Mouse (Mus musculus) layer of hippocampus, adult 2 months (tissue): ENCODE data around the gene Misp. TPM values are rescaled to one million over a fixed set of nuclear protein-coding genes. Genes with fewer than 3 reads are reported as not detected.

ENCODE experiments used
- DNase-seq, 2 experiments: peaks; one replicate each; pipeline ENCODE4 v3.0.0; 2022; ENCODE audit warnings: low spot score in 2 of 2
- H3K27ac ChIP-seq: fragments of 200-600 bp; 2 replicates; pipeline ENCODE4 v1.8.1; 2022
- H3K4me3 ChIP-seq: fragments of 200-600 bp; 2 replicates; pipeline ENCODE4 v1.8.1; 2022; ENCODE audit warnings: mild to moderate bottlenecking
- CTCF ChIP-seq: fragments of 200-600 bp; conservative IDR thresholded peaks from 2 replicates; pipeline ENCODE4 v1.8.1; 2022; ENCODE audit warnings: antibody characterized with exemption, mild to moderate bottlenecking, moderate library complexity
- total RNA-seq, 2 experiments: library from RNA; stranded (reverse); gene quantifications; 2 replicates each; pipeline ENCODE4 v1.2.3; 2021

Gene Misp
- total RNA-seq, 2 experiments from 2014 or later, result 0.54 to 1.1 TPM

DNA sequence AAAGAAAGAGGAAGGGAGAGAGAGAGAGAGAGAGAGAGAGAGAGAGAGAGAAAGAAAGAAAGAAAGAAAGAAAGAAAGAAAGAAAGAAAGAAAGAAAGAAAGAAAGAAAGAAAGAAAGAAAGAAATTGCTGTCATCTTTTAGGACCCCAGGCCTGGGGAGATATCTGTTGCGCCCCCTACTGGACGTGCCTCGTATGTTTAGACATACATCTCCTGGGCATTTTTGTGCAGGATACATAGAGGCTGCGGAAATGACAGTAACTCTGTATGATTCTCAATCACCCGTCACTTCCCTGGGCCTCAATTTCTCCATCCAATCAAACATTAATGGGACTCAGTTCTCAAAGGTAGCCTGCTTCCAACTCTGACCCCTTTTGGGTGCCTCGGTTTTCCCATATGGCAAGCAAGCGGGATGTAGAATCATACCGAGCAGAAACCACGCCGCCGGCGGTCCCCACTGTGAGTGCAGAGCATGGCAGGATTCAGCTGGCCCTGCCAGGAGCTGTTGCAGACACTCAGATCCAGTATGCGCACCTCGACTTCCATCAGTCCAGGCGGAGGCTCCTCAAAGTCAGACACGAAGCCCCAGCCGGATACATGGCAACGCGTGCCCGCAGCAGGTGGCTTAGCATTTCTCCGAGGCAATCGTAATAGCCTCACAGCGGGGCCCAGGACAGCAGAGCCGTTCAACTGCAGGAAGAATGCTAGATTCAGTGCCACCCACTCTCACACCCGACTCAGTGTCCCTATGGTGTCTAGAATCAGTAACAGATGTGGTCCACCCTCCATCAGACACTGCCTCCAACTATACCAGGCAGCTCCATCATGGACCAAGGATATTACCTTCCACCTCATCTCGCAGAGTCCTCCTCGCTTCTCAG, 36.6 kb upstream of the Misp start:
- DNase-seq, result no peak
- TF ChIP-seq CTCF, result peak; percentile 75
- Histone ChIP-seq H3K4me3 (no peak overlapping the region), H3K27ac (no peak overlapping the region; the same call in 1 of the 2 replicates)

DNA sequence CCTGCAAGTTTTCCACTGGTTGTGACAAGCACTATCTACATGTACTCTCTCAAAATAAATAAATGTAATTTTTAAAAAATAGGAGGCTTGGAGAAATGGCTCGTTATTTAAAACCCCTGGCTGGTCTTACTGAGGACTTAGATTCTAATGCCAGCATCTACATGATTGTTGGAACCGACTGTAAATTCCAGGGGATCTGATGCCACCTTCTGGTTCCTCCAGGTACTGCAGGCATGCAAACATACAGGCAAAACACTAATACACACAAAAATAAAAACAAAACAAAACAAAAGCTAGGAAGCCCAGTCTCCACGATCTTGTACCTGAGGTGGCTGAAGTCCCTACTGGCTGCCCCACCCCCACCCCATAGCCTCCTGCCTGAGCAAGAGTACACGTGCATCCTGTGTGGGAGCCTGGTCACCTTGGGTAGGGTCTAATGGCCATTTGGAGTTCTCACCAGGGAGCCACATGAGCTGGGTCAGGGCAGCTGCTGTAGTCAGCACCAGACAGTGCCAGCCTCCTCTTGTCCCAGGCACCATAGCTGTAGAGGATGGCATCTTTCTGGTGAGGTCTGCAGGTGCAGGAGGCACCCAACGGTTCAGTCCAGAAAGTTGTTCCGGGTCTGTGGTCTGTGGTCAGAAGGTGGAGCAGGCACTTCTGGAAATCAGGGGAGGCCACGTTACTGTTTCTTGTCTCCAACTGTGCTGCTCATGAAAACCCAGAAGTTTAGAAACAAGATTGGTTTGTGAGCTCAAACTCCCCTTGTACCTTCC, 32.2 kb upstream of the Misp start:
- no peak overlapping the region for H3K27ac ChIP-seq
- no peak overlapping the region for H3K4me3 ChIP-seq
- TF ChIP-seq CTCF, result peak; percentile 99
- peak in 1 of 2 experiments; percentile 83 for DNase-seq

DNA sequence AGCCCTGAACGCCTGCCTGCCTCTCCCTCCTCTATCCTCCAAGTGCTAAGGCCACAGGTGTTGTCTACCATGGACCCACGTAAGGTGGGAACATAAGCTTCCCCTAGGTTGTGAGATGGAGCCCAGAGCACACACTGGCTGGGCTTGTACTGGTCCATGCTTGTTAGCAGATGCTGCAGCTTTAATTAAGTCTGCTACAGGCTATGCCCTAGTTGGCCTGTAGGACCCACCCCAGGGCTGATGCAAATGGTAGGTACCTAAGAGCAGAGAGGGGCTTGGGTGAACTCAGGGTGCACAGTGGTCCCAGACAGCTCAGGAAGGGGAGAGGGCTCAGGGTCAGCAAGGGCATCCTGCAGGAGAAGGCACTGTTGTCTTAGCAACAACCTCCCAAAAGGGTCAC, 31.2 kb upstream of the Misp start:
- Histone ChIP-seq H3K4me3 (no peak overlapping the region), H3K27ac (no peak overlapping the region)
- no peak for DNase-seq
- TF ChIP-seq CTCF, result no peak

DNA sequence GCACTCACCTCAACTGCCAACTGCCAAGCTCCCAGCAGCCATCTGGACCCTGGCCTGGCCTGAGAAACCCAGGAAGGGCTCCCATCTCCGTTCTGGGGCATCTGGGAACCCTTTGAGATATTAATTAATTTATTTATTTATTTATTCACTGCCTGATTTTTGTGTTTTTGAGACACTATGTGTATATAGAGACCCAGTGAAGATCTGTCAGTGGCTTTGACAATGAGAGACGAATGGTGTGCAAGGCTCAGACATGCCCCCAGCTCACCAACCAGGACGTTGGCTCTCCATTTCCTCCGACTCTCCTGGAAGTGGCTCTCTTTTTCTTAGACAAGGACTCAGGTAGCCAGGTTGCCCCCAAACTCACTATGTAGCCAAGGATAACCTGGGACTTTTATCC, 29.9 kb upstream of the Misp start, which contains the start of gene Prss57:
TSS of gene Prss57 (minus strand) at position 101 of the 400 bp plus-strand sequence.
- Histone ChIP-seq H3K27ac (no peak within 1 kb of the TSS), H3K4me3 (no peak within 1 kb of the TSS)
- DNase-seq, result no peak
- no peak for TF ChIP-seq CTCF

DNA sequence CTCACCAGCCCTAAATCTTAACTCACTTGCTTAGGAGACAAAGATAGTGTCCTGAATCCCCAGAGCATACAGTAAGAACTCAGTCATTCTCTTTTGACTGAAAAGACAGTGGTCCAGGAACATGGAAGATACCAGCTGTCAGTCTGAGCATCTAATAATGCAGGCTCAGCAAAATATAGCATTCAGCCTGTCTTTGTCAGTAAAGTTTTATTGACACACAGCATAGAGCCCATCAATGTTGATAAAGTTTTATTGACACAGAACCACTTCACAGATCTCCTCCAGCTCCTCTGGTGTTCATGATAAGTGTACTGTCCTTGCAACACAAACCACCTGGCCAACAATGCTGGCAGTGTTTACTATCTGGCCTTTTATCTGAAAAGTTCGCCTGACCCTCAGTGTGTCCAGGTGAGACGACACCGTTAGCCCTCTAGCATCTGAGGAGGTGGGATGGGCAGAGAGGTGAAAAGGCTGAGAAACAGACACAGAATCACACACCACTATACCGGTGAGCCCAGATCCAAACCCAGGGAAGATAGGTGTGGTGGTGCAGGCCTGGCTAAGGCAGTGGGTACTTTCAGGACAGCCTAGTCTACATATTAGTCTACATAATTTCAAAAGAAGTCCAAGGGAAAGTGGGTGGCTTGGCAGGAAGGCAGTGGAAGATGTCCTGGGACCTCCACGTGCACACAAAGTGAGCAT, 28.3 kb upstream of the Misp start:
- peak overlapping the region; percentile 66; the same call in 1 of the 2 replicates for H3K4me3 ChIP-seq
- H3K27ac ChIP-seq, result peak overlapping the region; percentile 99
- DNase-seq, result no peak
- no peak for TF ChIP-seq CTCF

DNA sequence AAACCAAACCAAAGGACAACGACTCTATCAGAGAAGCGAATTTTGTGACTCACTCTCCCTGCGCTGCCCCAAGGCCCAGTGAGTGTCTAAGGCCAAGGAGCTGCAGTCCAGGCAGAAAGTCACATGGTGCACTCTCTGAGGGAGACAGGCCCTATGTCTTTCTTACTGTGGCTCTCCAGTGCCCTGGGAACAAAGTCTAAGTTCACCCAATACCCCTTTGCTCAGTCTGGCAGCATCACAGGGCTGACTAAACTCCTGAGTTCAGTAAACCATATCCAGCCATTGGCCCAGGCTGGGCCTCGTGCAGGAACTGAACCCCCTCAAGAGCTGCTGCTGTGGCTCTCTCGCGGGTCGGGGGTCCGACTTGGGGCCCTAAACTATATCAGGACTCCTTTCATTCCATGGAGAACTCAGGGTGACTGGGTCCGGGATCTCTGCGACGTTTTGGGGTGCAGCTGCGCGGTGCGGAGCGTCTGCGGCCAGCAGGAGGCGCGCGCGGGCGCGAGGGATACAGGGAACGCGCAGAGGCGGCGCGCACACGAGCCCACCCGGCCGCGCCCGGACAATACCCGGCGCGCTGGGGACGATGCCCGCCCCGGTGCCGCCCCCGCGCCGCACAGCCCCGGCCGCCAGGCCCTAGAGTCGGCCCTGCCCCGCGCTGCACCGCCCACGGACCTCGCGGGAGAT, 27.6 kb upstream of the Misp start, which contains the start of gene Palm:
TSS of gene Palm (plus strand) at position 522 of the 687 bp plus-strand sequence.
- DNase-seq, result peak; percentile 71 to 88
- Histone ChIP-seq H3K4me3 (peak within 1 kb of the TSS; percentile 66), H3K27ac (peak within 1 kb of the TSS; percentile 99)
- peak; percentile 91 for TF ChIP-seq CTCF

DNA sequence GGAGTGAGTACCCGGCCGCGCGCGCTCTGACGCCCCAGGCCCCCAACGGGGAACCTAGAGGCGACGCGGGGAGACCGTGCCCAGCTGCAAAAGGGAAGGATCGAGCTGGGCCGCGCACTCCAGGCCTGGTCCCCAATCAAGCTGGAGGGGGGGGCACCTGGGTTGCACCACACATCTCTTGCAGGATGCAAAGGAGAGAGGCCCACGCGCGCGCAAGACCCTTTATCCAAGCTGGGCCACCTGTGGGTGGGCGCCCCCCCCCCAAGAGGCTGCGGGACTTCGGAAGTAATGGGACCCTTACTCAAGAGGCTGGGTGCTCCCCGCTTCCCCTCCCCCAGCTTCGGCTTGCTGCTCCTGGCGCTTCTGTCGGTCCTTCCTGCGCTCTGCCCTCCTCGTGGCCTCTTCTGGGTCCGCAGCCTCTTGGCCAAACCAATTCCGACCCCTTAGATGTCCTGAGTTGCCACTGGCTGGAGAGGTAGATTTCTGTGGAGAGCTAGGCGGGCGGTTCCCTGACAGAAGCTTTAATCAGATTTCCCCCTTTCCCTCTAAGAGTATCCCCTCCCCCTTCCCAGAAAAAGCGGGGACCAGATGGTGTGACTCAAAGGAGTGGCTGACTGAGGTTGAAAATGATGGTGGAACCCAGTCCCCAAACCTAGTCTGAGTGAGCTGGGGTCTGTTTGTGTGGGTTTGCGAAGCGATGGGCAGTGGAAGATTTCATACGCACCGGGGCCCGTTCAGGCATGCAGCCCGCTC, 26.9 kb upstream of the Misp start:
- Histone ChIP-seq H3K27ac (peak overlapping the region; percentile 99), H3K4me3 (peak overlapping the region; percentile 66)
- DNase-seq, result peak; percentile 78
- no peak for TF ChIP-seq CTCF

DNA sequence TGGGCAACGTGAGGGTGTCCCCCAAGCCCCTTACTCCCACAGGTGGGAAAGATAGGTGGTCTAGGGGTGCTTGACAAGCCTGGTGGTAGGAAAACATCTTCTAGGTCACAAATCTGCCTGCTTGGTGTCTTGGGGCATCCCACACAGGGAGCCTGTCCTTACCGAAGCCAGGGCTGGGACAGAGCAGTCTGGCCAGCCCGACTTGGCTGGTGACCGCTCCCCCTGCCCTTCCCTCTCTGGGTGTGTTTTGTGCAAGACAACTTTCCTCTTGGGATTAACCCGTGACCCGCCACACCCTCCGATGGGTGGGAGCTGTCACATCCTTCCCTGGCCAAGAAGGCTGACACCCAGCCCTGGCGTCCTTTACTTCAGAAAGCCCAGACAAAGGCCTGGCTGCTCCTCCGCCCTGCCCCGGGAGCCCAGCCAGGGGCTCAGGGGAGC, 26.3 kb upstream of the Misp start:
- no peak for TF ChIP-seq CTCF
- H3K4me3 ChIP-seq, result peak overlapping the region; percentile 66
- peak overlapping the region; percentile 99 for H3K27ac ChIP-seq
- DNase-seq, result no peak

DNA sequence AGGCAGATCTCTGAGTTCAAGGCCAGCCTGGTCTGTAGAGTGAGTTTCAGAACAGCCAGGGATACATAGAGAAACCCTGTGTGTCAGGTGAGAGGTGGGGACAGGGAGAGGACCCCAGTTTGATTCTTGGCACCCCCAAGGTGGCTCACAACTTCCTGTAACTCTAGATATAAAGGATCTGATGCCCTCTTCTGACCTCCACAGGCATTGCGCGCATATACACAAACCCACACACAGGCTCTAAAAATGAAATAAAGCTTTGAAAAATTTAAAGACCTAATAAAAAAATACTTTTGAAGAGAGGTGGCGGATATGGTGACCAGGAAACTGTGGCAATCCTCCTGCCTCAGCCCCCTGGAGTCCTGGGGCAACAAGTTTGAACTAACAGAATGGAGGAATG, 24.9 kb upstream of the Misp start:
- peak; percentile 65 for TF ChIP-seq CTCF
- H3K4me3 ChIP-seq, result no peak overlapping the region

DNA sequence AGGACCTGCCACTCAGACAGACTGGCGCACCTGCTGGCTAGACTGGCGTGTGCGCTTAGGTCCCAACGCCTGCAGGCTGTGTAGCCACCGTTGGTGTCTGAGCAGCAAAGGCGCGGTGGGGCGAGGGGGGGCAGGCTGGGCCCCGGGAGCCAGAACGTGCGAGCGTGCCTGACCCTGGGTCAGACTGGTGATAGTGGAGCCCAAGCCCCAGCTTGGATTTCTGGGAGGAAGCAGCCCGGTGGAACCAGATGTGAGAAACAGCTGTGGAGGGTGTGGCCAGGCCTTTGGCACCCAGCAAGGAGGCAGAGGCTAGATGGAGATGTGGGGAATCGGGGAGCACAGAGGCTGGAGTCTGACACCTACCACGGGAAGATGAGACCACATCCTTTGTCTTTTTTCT, 23.5 kb upstream of the Misp start:
- TF ChIP-seq CTCF, result no peak
- DNase-seq, result no peak
- Histone ChIP-seq H3K4me3 (peak overlapping the region; percentile 23; the same call in 1 of the 2 replicates), H3K27ac (peak overlapping the region; percentile 76)

More for the DNA sequence above, 24.9 kb upstream of the Misp start:
- H3K27ac ChIP-seq, result no peak overlapping the region; the same call in 1 of the 2 replicates
- no peak for DNase-seq

DNA sequence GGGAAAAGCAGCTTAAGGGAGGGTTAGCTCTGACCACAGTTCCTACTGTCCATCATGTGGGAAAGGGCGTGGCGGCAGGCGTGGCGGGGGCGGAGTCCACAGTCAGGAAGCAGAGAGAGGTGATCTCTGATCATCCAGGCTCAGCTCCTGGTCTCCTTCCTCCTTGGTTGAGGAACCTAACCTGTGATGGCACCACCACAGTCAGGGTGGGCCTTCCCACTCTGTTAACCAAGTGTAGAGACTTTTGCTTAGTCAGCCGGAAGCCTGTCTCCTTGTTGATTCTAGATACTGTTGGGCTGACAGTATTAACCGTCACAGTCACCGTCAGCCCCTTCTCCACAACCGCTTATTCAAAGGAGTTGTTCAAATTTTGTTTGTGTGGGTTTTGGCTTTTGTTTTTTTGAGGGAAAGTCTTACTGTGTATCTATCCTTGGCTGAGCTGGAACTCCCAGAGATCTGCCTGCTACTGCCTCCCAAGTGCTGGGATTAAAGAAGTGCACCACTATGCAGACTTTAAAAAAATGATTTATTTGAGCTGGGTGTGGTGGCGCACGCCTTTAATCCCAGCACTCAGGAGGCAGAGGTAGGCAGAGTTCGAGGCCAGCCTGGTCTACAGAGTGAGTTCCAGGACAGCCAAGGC, 22.4 kb upstream of the Misp start:
- DNase-seq, result no peak
- Histone ChIP-seq H3K27ac (peak overlapping the region; percentile 59; the same call in 1 of the 2 replicates), H3K4me3 (no peak overlapping the region)
- no peak for TF ChIP-seq CTCF
